Mouse (Mus musculus) hindbrain, embryonic 13.5 days (tissue): ENCODE results near the gene Esx1. TPM values are rescaled to one million over a fixed set of nuclear protein-coding genes. Genes with fewer than 3 reads are reported as not detected.

Experiments used
- ATAC-seq: fragments of 200-750 bp; cut with Nextera tagmentation; 2 replicates; pipeline ENCODE4 v1.8.0; 2017; ENCODE audit warnings: moderate TSS enrichment; ENCODE audit not compliant: low FRiP score
- H3K27ac ChIP-seq: fragments of 300-500 bp; sonication (generic); 2 replicates; pipeline ENCODE4 v1.5.1; 2015; ENCODE audit warnings: inconsistent platforms, mild to moderate bottlenecking, moderate library complexity
- H3K27me3 ChIP-seq: fragments of 300-500 bp; sonication (generic); 2 replicates; pipeline ENCODE4 v1.6.1; 2015; ENCODE audit warnings: mild to moderate bottlenecking, inconsistent platforms
- H3K36me3 ChIP-seq: fragments of 300-500 bp; sonication (generic); 2 replicates; pipeline ENCODE4 v1.6.1; 2015; ENCODE audit warnings: mild to moderate bottlenecking, inconsistent platforms
- H3K4me1 ChIP-seq: fragments of 300-500 bp; sonication (generic); replicated peaks from 2 replicates; pipeline ENCODE4 v1.6.1; 2015; ENCODE audit warnings: inconsistent platforms
- H3K4me2 ChIP-seq: fragments of 300-500 bp; sonication (generic); 2 replicates; pipeline ENCODE4 v1.6.1; 2015; ENCODE audit warnings: inconsistent platforms, mild to moderate bottlenecking, moderate library complexity
- H3K4me3 ChIP-seq: fragments of 300-500 bp; sonication (generic); 2 replicates; pipeline ENCODE4 v1.5.1; 2015; ENCODE audit warnings: mild to moderate bottlenecking, inconsistent platforms
- H3K9ac ChIP-seq: fragments of 300-500 bp; sonication (generic); 2 replicates; pipeline ENCODE4 v1.6.1; 2015; ENCODE audit warnings: mild to moderate bottlenecking, inconsistent platforms
- H3K9me3 ChIP-seq: fragments of 300-500 bp; sonication (generic); 2 replicates; pipeline ENCODE4 v1.6.1; 2016; ENCODE audit warnings: inconsistent platforms
- WGBS: fragments of 180-500 bp; shearing (Covaris S2); methylation state at CpG from one replicate; pipeline ENCODE4 v1.1.7; 2015; 5-methylcytosine and 5-hydroxymethylcytosine counted together
- polyA plus RNA-seq: library from polyadenylated mRNA; unstranded; fragments of >200 nt; fragmentation: Nextera tagmentation; extraction: Ambion mirVana; gene quantifications from 2 replicates; pipeline ENCODE4 v1.2.1, GENCODE M21; 2015

Gene Esx1
- polyA plus RNA-seq, 1 experiment from 2014 or later = not detected

- H3K9ac ChIP-seq = no peak overlapping the region
- no peak overlapping the region for H3K4me2 ChIP-seq
- H3K36me3 ChIP-seq = no peaks in the 10 kb centered on the region
- no peak overlapping the region for H3K27ac ChIP-seq
- peaks cover 88% of the 10 kb centered on the region for H3K27me3 ChIP-seq
- H3K4me3 ChIP-seq = no peak overlapping the region
- no peaks in the 10 kb centered on the region for H3K9me3 ChIP-seq
- no peaks in the 10 kb centered on the region for H3K4me1 ChIP-seq
- 11% methylated on average over 39 of the region's 40 CpGs for WGBS
- ATAC-seq = no peak
Measured at GRCm38 (mm10) chrX:137118097-137118746, 3.7 kb downstream of the Esx1 start.

GRCm38 (mm10) chrX:137106498-137106897 lies 15.4 kb downstream of the Esx1 start:
- Histone ChIP-seq H3K9me3 (no peaks in the 10 kb centered on the region), H3K36me3 (no peaks in the 10 kb centered on the region), H3K27me3 (peaks cover 51% of the 10 kb centered on the region), H3K4me3 (no peak overlapping the region), H3K4me1 (no peaks in the 10 kb centered on the region), H3K4me2 (no peak overlapping the region), H3K27ac (no peak overlapping the region), H3K9ac (no peak overlapping the region)
- 17% methylated on average over 13 of the region's 13 CpGs for WGBS
- no peak for ATAC-seq

- ATAC-seq = no peak
- 22% methylated on average over 25 of the region's 25 CpGs for WGBS
- Histone ChIP-seq H3K4me1 (no peaks in the 10 kb centered on the region), H3K36me3 (no peaks in the 10 kb centered on the region), H3K4me2 (no peak overlapping the region), H3K9me3 (no peaks in the 10 kb centered on the region), H3K27me3 (peaks cover 64% of the 10 kb centered on the region), H3K4me3 (no peak overlapping the region), H3K27ac (no peak overlapping the region), H3K9ac (no peak overlapping the region)
Measured at GRCm38 (mm10) chrX:137104531-137104930, 17.4 kb downstream of the Esx1 start.

Other genes with a start within 250 kb of the Esx1 start
- gene H2bfm, start 194.8 kb downstream of the Esx1 start, polyA plus RNA-seq = not detected in 2 replicates
- gene Tmsb15b2, start 146.6 kb downstream of the Esx1 start, polyA plus RNA-seq = 110 and 120 TPM in 2 replicates
- 10.9 and 13.9 TPM in 2 replicates for gene Tmsb15l, start 145.2 kb downstream of the Esx1 start, polyA plus RNA-seq
- gene Tmsb15b1, start 145.2 kb downstream of the Esx1 start, polyA plus RNA-seq = 38.3 and 46.4 TPM in 2 replicates
- 264 and 268 TPM in 2 replicates for gene Zcchc18, start 128.9 kb downstream of the Esx1 start, polyA plus RNA-seq
- gene Slc25a53, start 83.8 kb downstream of the Esx1 start, polyA plus RNA-seq = 15.9 and 18.6 TPM in 2 replicates
- 7.5 and 7.6 TPM in 2 replicates for gene Fam199x, start 72.5 kb downstream of the Esx1 start, polyA plus RNA-seq